Mouse (Mus musculus): ENCODE results near the gene Gramd4.

Gramd4 gene

DNA sequence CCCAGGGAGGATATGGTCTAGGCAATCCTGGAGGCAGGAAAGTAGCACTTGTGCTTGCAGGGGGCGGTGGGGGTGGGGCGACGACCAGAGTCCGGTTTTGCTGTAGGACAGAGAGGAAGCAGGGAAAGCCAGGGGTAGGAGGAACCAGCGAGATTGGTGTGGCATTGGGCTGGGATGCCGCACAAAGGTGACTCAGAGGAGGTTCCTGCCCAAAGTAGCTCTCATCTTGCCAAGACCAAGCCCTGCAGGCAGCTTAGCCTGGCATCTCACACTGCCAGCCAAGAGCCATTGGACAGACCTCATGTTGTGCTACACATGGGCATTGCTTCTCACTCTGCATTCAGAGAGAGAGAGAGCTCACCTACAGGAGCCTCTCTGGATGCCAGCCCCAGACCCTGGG, at the start of gene Gramd4:
Gene Gramd4 (plus strand): TSS at position 283 of the 400 bp plus-strand sequence.
- DNase-seq: peak; percentile 30 to 49

DNA sequence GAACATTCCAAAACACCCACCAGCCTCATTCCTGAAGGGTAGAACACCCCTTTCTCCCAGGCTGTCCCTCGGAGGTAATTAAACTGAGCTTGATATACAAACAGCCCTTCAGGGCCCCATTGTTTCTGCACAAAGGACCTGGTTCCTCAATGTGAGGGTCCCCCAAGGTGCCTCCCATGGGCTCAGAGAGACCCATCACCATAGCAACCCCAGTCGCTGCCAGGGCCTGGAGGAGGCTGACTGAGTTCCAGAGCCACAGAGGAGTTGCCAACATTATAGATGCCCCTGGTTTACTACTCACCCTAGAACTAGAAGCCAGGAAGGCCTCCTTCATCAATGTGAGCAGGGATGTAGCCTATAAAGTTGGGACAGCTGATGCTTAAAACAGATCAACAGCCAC, 44.4 kb upstream of the Gramd4 start:
- DNase-seq: no peak

DNA sequence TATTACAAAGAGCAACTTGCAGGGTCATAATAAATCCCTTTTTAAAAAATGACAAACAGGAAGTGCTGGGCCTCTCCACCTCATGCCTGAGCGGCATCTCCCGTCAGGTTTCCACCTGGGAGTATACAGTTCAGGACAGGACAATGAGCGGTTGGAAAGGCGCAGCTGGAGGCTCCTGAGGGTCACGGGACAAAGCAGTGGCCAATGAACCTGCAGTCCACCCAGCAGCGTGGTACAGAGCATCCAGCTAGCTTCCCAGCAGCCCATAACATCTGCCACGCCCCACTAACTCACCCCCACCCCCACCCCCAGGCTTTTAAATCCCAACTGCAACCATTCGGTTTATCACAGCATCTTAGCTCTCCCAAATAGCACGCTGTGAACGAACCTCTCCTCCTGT, 43.8 kb upstream of the Gramd4 start:
- no peak for DNase-seq

DNA sequence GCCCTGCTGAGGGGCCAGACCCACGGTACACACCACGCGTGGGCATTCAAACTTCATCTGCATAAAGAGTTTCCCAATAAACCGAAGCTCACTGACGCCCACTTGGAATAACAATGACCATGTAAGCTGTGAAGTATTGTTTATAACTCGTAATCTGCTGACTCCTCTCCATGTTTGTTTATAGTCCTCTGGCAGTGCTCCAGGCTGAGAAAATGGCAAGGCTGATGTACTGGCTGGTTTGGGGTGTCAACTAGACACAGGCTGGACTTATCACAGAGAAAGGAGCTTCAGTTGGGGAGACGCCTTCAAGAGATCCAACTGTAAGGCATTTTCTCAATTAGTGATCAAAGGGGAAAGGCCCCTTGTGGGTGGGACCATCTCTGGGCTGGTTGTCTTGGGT, 42.5 kb upstream of the Gramd4 start:
- DNase-seq: no peak

GRCm38 (mm10) chr15:86015860-86016541, 41.5 kb upstream of the Gramd4 start:
- no peak for DNase-seq

DNA sequence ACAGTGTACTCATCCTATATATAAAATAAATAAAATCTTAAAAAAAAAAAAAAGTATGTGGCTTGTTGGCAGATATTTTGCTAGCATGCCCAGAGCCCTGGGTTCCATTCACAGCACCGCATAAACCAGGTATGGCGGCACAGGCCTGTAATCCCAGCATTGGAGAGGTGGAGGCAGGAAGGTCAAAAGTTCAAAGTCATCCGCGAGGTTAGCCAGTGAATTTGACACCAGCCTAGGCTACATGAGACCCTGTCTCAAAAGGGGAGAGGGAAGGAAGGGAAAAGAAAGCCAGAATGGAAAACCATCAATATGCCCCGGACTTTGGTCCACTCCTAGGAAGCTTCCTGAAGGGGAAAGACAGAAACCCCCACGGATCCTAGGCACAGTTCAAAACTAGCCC, 40.2 kb upstream of the Gramd4 start:
- DNase-seq: no peak

DNA sequence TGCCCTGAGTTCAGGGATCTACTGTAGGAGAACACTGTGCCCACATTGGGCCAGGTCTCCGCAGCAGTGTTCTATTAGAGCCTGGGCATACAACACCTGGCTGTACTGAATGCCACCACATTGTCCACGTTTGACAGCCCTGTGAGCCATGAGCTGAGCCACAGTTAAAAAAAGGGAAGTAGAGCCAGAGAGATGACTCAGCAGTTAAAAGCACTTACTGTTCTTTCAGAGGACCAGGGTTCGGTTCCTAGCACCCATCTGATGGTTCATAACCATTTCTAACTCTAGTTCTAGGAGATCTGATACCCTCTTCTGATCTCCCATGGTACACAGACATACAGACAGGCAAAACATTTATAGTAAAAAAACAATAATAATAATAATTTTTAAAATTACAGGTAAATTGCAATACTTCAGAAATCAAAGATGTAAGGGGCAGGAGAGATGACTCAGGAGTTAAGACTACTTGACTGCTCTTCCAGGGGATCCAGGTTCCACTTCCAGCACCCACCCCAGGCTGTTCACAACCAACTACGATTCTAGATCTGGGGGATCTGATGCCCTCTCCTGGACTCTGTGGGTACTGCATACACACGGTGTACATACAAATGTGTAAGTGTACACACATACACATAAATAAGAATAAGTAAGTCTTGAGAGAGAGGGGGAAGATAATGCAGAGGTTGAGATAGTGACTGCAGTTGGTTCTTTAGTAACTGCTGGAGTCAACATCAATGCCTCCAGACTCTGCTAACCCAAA, 38.6 kb upstream of the Gramd4 start:
- DNase-seq: no peak

- DNase-seq: no peak
These were observed 37.5 kb upstream of the Gramd4 start for GRCm38 (mm10) chr15:86020008-86020407.

- no peak for DNase-seq
These were observed 36.2 kb upstream of the Gramd4 start for GRCm38 (mm10) chr15:86021301-86021700.

DNA sequence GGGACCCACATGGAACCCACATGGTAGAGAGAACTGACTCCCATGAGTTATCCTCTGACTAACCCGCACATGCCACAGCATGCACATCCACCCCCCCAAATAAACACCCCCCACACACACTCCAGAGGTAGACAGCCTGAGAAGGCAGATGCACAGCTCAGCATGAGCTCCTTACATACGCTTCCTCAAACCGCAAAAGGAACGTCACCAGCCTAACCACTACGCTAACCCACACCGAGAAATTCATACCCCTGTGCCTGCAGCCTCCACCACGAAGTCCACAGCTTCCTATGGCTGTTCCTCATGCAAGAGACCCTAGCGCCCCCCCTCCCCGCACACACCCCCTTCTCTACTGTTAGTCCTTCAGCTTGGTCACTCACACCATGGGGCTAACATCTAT, 35.5 kb upstream of the Gramd4 start:
- DNase-seq: no peak

GRCm38 (mm10) chr15:86027871-86028270, 29.6 kb upstream of the Gramd4 start:
- DNase-seq: no peak

DNA sequence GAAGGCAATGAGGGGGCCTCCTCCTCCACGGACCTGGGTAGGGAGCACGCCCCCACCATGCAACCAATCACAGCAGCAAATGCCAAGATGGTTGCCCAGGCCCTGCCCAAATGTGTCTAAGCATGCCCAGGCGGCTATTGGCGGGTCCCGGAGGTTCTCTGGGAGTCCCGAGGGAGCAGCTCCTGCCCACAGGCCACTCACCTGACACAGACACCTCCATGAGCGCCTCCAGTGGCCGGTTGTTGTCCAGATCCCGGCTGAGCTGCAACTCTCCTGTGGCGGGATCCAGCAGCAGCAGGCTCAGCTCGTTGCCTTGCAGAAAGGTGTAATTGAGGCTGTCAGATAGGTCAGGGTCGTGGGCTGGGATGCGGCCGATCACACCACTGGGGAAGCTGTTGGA, 27.5 kb upstream of the Gramd4 start:
- peak in 1 of 2 experiments; percentile 50 for DNase-seq

DNA sequence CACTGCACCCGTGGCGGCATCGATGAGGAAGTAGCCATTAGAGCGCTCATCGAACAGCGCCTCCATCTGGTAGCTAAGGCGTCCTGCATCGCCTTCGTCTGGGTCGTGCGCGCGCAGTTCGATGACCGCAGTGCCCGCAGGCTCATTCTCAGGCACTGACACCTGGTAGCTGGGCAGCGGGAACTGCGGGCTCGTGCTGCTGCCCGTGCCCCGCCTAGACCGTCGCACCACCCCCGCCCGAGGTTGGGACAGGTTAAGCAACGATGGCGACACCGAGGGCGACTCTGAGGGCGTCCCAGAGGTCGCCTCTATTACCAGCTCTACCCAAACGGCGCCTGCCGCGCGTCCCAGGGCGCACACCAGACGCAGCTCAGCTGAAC, 24.7 kb upstream of the Gramd4 start:
- peak; percentile 56 to 67 for DNase-seq

GRCm38 (mm10) chr15:86033191-86033841, 24.2 kb upstream of the Gramd4 start, which contains the start of gene Celsr1:
TSS of gene Celsr1 (minus strand) at chr15:86033777.
- peak in 1 of 2 experiments; percentile 21 for DNase-seq

DNA sequence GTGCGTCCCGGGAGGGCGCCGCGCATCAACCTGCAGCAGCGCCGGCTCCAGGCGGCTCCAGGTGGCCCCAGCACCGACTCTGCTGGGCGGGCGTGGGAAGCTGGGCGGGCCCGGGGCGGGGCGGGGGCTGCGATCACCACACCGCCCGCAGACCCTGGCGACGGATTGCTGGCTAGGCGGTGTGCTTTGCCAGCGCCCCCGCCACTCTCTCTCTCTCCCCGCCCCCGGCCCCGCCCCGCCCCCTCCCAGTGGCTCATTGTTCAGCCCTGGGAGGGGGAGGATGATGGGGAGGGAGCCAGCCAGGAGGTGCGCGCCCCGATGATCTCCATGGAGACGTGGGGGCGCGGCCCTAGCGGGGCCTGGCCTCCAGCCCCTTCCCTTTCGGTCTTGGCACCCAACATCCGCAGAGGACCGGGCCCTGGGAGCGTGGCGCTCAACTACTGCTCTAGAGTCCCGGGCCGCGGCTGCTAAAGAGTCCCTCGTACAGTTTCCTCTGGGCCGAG, 23.4 kb upstream of the Gramd4 start:
- peak; percentile 78 to 85 for DNase-seq

DNA sequence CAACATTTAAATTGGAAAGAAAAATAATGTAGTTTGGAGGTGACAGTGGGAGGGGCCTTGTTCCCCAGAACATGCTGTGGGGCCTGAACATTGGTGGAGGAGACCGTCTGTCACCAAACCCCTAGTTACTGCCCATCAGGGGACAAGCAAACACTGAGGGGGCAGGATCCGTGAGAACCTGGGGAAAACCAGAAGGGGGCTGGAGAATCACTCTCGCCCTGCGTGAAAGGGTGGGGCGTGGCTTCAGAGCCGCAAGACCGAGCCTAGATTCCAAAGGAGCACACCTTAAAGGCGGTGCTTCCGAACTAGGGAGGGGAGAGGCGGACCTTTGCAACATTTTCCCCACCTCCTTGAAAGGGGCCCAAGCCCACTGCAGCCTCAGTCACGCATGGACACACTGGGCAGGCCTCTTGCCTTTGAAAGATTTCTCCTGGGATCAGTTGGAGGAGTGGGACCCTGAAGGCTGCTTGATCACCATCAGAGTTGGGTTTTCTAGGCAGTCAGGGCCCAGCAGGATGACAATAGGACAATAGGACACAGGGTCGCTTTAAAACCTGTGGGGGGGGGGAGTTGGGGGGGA, 22.6 kb upstream of the Gramd4 start:
- DNase-seq: peak; percentile 56 to 66

GRCm38 (mm10) chr15:86035913-86036312, 21.6 kb upstream of the Gramd4 start:
- peak; percentile 59 to 76 for DNase-seq

- DNase-seq: peak; percentile 60 to 75
These were observed 18.7 kb upstream of the Gramd4 start for GRCm38 (mm10) chr15:86038802-86039201.

- DNase-seq: no peak
These were observed 16.1 kb upstream of the Gramd4 start for GRCm38 (mm10) chr15:86041421-86041820.

- no peak for DNase-seq
These were observed 15.1 kb upstream of the Gramd4 start for GRCm38 (mm10) chr15:86042364-86042763.

DNA sequence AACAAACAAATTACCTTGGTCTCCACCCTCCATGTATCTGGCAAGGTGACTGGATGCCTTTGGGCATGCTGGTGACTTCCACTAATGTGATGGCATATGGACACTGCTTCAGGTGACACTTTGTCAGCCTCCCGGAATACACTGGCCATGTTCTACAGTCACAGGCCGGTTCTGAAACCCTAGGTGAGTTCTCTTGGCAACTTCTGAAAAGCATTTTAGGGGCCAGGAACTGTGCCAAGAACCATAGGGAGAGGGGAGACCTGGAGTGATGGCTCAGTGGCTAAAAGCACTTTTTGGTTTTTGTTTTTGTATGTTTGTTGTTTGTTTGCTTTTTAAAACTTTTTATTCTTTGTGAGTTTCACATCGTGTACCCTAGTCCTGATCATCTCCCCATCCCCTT, 8.0 kb upstream of the Gramd4 start:
- no peak for DNase-seq

GRCm38 (mm10) chr15:86050170-86050743, 7.2 kb upstream of the Gramd4 start:
- no peak for DNase-seq

GRCm38 (mm10) chr15:86051152-86051551, 6.3 kb upstream of the Gramd4 start:
- no peak for DNase-seq
